Mouse (Mus musculus) heart, postnatal 0 days (tissue): ENCODE results near the gene Ttc7b. TPM values are rescaled to one million over a fixed set of nuclear protein-coding genes. Genes with fewer than 3 reads are reported as not detected.

Source experiments
- ATAC-seq: fragments of 200-750 bp; cut with Nextera tagmentation; 2 replicates; pipeline ENCODE4 v1.8.0; 2017; ENCODE audit warnings: low read depth, moderate number of reproducible peaks, moderate library complexity; ENCODE audit not compliant: insufficient read depth
- DNase-seq: peaks from one replicate; pipeline ENCODE4 v3.0.0-alpha.2; 2016; ENCODE audit warnings: low spot score
- H3K27ac ChIP-seq: fragments of 300-500 bp; sonication (generic); 2 replicates; pipeline ENCODE4 v1.5.1; 2014; ENCODE audit warnings: low read depth, mild to moderate bottlenecking
- H3K27me3 ChIP-seq: fragments of 300-500 bp; sonication (generic); 2 replicates; pipeline ENCODE4 v1.6.1; 2014; ENCODE audit warnings: low read length, mixed read lengths; ENCODE audit not compliant: control insufficient read depth, insufficient read depth
- H3K36me3 ChIP-seq: fragments of 300-500 bp; sonication (generic); replicated peaks from 2 replicates; pipeline ENCODE4 v1.6.1; 2014; ENCODE audit warnings: low read length, mixed read lengths; ENCODE audit not compliant: control insufficient read depth, insufficient read depth
- H3K4me1 ChIP-seq: fragments of 300-500 bp; sonication (generic); 2 replicates; pipeline ENCODE4 v1.6.1; 2014; ENCODE audit warnings: antibody characterized with exemption; ENCODE audit not compliant: control insufficient read depth, insufficient read depth
- H3K4me2 ChIP-seq: fragments of 300-500 bp; sonication (generic); 2 replicates; pipeline ENCODE4 v1.6.1; 2014; ENCODE audit warnings: low read depth, mild to moderate bottlenecking, low read length, moderate library complexity
- H3K4me3 ChIP-seq: fragments of 300-500 bp; sonication (generic); 2 replicates; pipeline ENCODE4 v1.5.1; 2014; ENCODE audit warnings: low read depth, low read length
- H3K9ac ChIP-seq: fragments of 300-500 bp; sonication (generic); replicated peaks from 2 replicates; pipeline ENCODE4 v1.6.1; 2014; ENCODE audit warnings: low read depth, low read length, mixed read lengths
- H3K9me3 ChIP-seq: fragments of 300-500 bp; sonication (generic); replicated peaks from 2 replicates; pipeline ENCODE4 v1.6.1; 2016; ENCODE audit warnings: low read length; ENCODE audit not compliant: control insufficient read depth
- CTCF ChIP-seq: IDR thresholded peaks from 2 replicates; pipeline ENCODE4 v1.5.1; 2016; ENCODE audit warnings: antibody characterized with exemption, control low read depth, low read depth
- EP300 ChIP-seq: IDR thresholded peaks from 2 replicates; pipeline ENCODE4 v1.6.1; 2016; ENCODE audit warnings: antibody characterized with exemption, low read depth
- WGBS: fragments of 180-500 bp; shearing (Covaris S2); extraction: QIAGEN DNeasy Blood & Tissue Kit; methylation state at CpG from one replicate; pipeline ENCODE4 v1.1.7; 2014; 5-methylcytosine and 5-hydroxymethylcytosine counted together
- polyA plus RNA-seq: library from polyadenylated mRNA; unstranded; fragments of >200 nt; fragmentation: Nextera tagmentation; extraction: Ambion mirVana; gene quantifications from 2 replicates; pipeline ENCODE4 v1.2.1, GENCODE M21; 2015
- total RNA-seq: library from RNA; depleted of rRNA; stranded (reverse); fragments of >200 nt; gene quantifications from 2 replicates; pipeline ENCODE4 v1.2.3, GENCODE M21; 2014; ENCODE audit warnings: low replicate concordance

Gene Ttc7b
- total and polyA plus RNA-seq, 2 experiments from 2014 or later, result 6.7 to 29.4 TPM

- Histone ChIP-seq H3K4me3 (no peak overlapping the region), H3K36me3 (peaks cover 13% of the 10 kb centered on the region; the same call in 1 of the 2 replicates), H3K9ac (no peak overlapping the region), H3K4me2 (no peak overlapping the region), H3K27me3 (no peaks in the 10 kb centered on the region), H3K27ac (peak overlapping the region; percentile 44), H3K9me3 (no peaks in the 10 kb centered on the region), H3K4me1 (peaks cover 40% of the 10 kb centered on the region)
- DNase-seq, result peak; percentile 59
- ATAC-seq, result peak; percentile 70
- TF ChIP-seq CTCF, result no peak
- no peak for TF ChIP-seq EP300
- 21% methylated on average over 6 of the region's 6 CpGs for WGBS
Measured at GRCm38 (mm10) chr12:100447161-100447560, 73.5 kb downstream of the Ttc7b start.

- no peak for TF ChIP-seq EP300
- no peak for TF ChIP-seq CTCF
- Histone ChIP-seq H3K9ac (no peak overlapping the region), H3K27me3 (no peaks in the 10 kb centered on the region), H3K36me3 (peaks cover 13% of the 10 kb centered on the region; the same call in 1 of the 2 replicates), H3K4me2 (no peak overlapping the region), H3K4me3 (no peak overlapping the region), H3K27ac (peak overlapping the region; percentile 50), H3K9me3 (no peaks in the 10 kb centered on the region), H3K4me1 (peaks cover 40% of the 10 kb centered on the region)
- DNase-seq (no peak), ATAC-seq (no peak)
- 86% methylated on average over 7 of the region's 7 CpGs for WGBS
Measured at GRCm38 (mm10) chr12:100445686-100446085, 74.9 kb downstream of the Ttc7b start.

- Histone ChIP-seq H3K4me2 (no peak overlapping the region), H3K36me3 (peaks cover 13% of the 10 kb centered on the region; the same call in 1 of the 2 replicates), H3K9ac (no peak overlapping the region), H3K4me3 (no peak overlapping the region), H3K27ac (peak overlapping the region; percentile 50), H3K27me3 (no peaks in the 10 kb centered on the region), H3K4me1 (peaks cover 40% of the 10 kb centered on the region), H3K9me3 (no peaks in the 10 kb centered on the region)
- 66% methylated on average over 6 of the region's 6 CpGs for WGBS
- ATAC-seq (no peak), DNase-seq (peak; percentile 48)
- TF ChIP-seq EP300 (no peak), CTCF (no peak)
Measured at GRCm38 (mm10) chr12:100445271-100445670, 75.4 kb downstream of the Ttc7b start.

GRCm38 (mm10) chr12:100444671-100445165 lies 75.9 kb downstream of the Ttc7b start:
- no peak for TF ChIP-seq CTCF
- TF ChIP-seq EP300, result no peak
- no peak overlapping the region for H3K9ac ChIP-seq
- peaks cover 43% of the 10 kb centered on the region for H3K4me1 ChIP-seq
- DNase-seq (peak; percentile 17), ATAC-seq (no peak)
- WGBS, result 82% methylated on average over 3 of the region's 3 CpGs
- H3K4me2 ChIP-seq, result no peak overlapping the region
- peaks cover 13% of the 10 kb centered on the region; the same call in 1 of the 2 replicates for H3K36me3 ChIP-seq
- peak overlapping the region; percentile 50 for H3K27ac ChIP-seq
- H3K9me3 ChIP-seq, result no peaks in the 10 kb centered on the region
- no peaks in the 10 kb centered on the region for H3K27me3 ChIP-seq
- no peak overlapping the region for H3K4me3 ChIP-seq

- TF ChIP-seq CTCF (no peak), EP300 (no peak)
- ATAC-seq, result no peak
- H3K4me3 ChIP-seq, result no peak overlapping the region
- no peak overlapping the region for H3K27ac ChIP-seq
- peaks cover 13% of the 10 kb centered on the region; the same call in 1 of the 2 replicates for H3K36me3 ChIP-seq
- H3K9me3 ChIP-seq, result no peaks in the 10 kb centered on the region
- DNase-seq, result no peak
- WGBS, result 57% methylated on average over 6 of the region's 6 CpGs
- no peak overlapping the region for H3K9ac ChIP-seq
- no peak overlapping the region for H3K4me2 ChIP-seq
- no peaks in the 10 kb centered on the region for H3K27me3 ChIP-seq
- peaks cover 50% of the 10 kb centered on the region for H3K4me1 ChIP-seq
Measured at GRCm38 (mm10) chr12:100443452-100443851, 77.2 kb downstream of the Ttc7b start.

GRCm38 (mm10) chr12:100441609-100442008 lies 79.0 kb downstream of the Ttc7b start:
- 84% methylated on average over 4 of the region's 4 CpGs for WGBS
- no peak overlapping the region for H3K4me3 ChIP-seq
- H3K36me3 ChIP-seq, result peaks cover 19% of the 10 kb centered on the region; the same call in 1 of the 2 replicates
- H3K27ac ChIP-seq, result no peak overlapping the region
- peaks cover 36% of the 10 kb centered on the region for H3K4me1 ChIP-seq
- H3K9me3 ChIP-seq, result no peaks in the 10 kb centered on the region
- no peak for TF ChIP-seq EP300
- TF ChIP-seq CTCF, result no peak
- H3K27me3 ChIP-seq, result no peaks in the 10 kb centered on the region
- no peak overlapping the region for H3K4me2 ChIP-seq
- no peak for ATAC-seq
- H3K9ac ChIP-seq, result no peak overlapping the region
- no peak for DNase-seq
